Mouse (Mus musculus) CH12.LX (cell line): ENCODE results near the gene Mis18bp1. TPM values are rescaled to one million over a fixed set of nuclear protein-coding genes. Genes with fewer than 3 reads are reported as not detected.

ENCODE experiments used
- DNase-seq: peaks from one replicate; pipeline ENCODE4 v3.0.0-alpha.2; 2013; ENCODE audit errors: extremely low read depth
- H3K27ac ChIP-seq: 2 replicates; pipeline ENCODE4 v1.5.1; 2012; ENCODE audit warnings: low read depth, mild to moderate bottlenecking, control low read depth, moderate library complexity; ENCODE audit not compliant: insufficient read depth
- H3K27me3 ChIP-seq: replicated peaks from 2 replicates; pipeline ENCODE3; 2012; ENCODE audit warnings: inconsistent platforms
- H3K36me3 ChIP-seq, 2 experiments: replicated peaks in 1 of 2; 2 replicates each; pipeline versions ENCODE3 to v1.6.1; 2012; ENCODE audit warnings: inconsistent platforms in 1 of 2, low read length in 1 of 2, mild to moderate bottlenecking in 1 of 2, mixed read lengths in 1 of 2, moderate library complexity in 1 of 2; ENCODE audit not compliant: control insufficient read depth in 1 of 2, insufficient read depth in 1 of 2
- H3K4me1 ChIP-seq, 2 experiments: 2 replicates each; pipeline ENCODE4 v1.6.1; 2012; ENCODE audit warnings: inconsistent platforms in 1 of 2, moderate library complexity in 1 of 2; ENCODE audit not compliant: insufficient read depth in 2 of 2, control insufficient read depth in 1 of 2
- H3K4me2 ChIP-seq: 2 replicates; pipeline ENCODE4 v1.6.1; 2012; ENCODE audit warnings: low read depth, mild to moderate bottlenecking, control low read depth; ENCODE audit not compliant: poor library complexity, insufficient read depth, severe bottlenecking
- H3K4me3 ChIP-seq, 3 experiments: fragments of 150-350 bp in 1 of 3; sonication (generic) in 1 of 3; replicated peaks in 1 of 3; 2 replicates each; pipeline versions ENCODE3 to v1.5.1; 2011 to 2012; ENCODE audit warnings: low read depth in 2 of 3, low read length in 2 of 3, mild to moderate bottlenecking in 2 of 3, moderate library complexity in 2 of 3, control low read depth in 1 of 3, improper control_type of control experiment in 1 of 3, inconsistent platforms in 1 of 3, mixed read lengths in 1 of 3; ENCODE audit not compliant: poor library complexity in 1 of 3
- H3K79me2 ChIP-seq: replicated peaks from 2 replicates; pipeline ENCODE4 v1.6.1; 2012; ENCODE audit warnings: mild to moderate bottlenecking, moderate library complexity; ENCODE audit not compliant: control insufficient read depth, poor library complexity, insufficient read depth, severe bottlenecking; ENCODE audit errors: extremely low read depth
- H3K9ac ChIP-seq: 2 replicates; pipeline ENCODE4 v1.6.1; 2012; ENCODE audit warnings: low read depth, mild to moderate bottlenecking, control low read depth, moderate library complexity; ENCODE audit not compliant: insufficient read depth
- H3K9me3 ChIP-seq: replicated peaks from 2 replicates; pipeline ENCODE3; 2012; ENCODE audit warnings: low read length, inconsistent platforms, mixed read lengths
- BHLHE40 ChIP-seq: IDR thresholded peaks from 2 replicates; pipeline ENCODE4 v1.6.1; 2011; ENCODE audit warnings: mild to moderate bottlenecking, low read depth, low read length, improper control_type of control experiment
- EP300 ChIP-seq: IDR thresholded peaks from 2 replicates; pipeline ENCODE4 v1.6.1; 2011; ENCODE audit warnings: low read length, improper control_type of control experiment
- ETS1 ChIP-seq: conservative IDR thresholded peaks from 2 replicates; pipeline ENCODE4 v1.6.1; 2012; ENCODE audit warnings: low read depth, mild to moderate bottlenecking, inconsistent platforms, low read length, improper control_type of control experiment, moderate library complexity
- GABPA ChIP-seq: IDR thresholded peaks from 2 replicates; pipeline ENCODE4 v1.6.1; 2012; ENCODE audit warnings: low read depth, low read length, improper control_type of control experiment, inconsistent platforms; ENCODE audit not compliant: insufficient replicate concordance
- IRF4 ChIP-seq: IDR thresholded peaks from 2 replicates; pipeline ENCODE4 v1.6.1; 2014; ENCODE audit warnings: low read depth, mild to moderate bottlenecking, inconsistent platforms, low read length, improper control_type of control experiment
- JUN ChIP-seq: IDR thresholded peaks from 2 replicates; pipeline ENCODE4 v1.6.1; 2011; ENCODE audit warnings: low read depth, mild to moderate bottlenecking, low read length, improper control_type of control experiment, moderate library complexity; ENCODE audit not compliant: insufficient read depth
- JUND ChIP-seq: conservative IDR thresholded peaks from 2 replicates; pipeline ENCODE4 v1.6.1; 2011; ENCODE audit warnings: low read depth, low read length, improper control_type of control experiment
- KAT2A ChIP-seq: IDR thresholded peaks from 2 replicates; pipeline ENCODE4 v1.6.1; 2012; ENCODE audit warnings: low read length, improper control_type of control experiment, inconsistent platforms; ENCODE audit not compliant: insufficient replicate concordance
- MAFK ChIP-seq: IDR thresholded peaks from 2 replicates; pipeline ENCODE4 v1.6.1; 2011; ENCODE audit warnings: low read length, improper control_type of control experiment; ENCODE audit not compliant: insufficient replicate concordance
- MEF2A ChIP-seq: IDR thresholded peaks from 2 replicates; pipeline ENCODE4 v1.6.1; 2014; ENCODE audit warnings: low read depth, mild to moderate bottlenecking, inconsistent platforms, low read length, improper control_type of control experiment, borderline replicate concordance
- MYC ChIP-seq: IDR thresholded peaks from 2 replicates; pipeline ENCODE4 v1.6.1; 2011; ENCODE audit warnings: low read depth, mild to moderate bottlenecking, improper control_type of control experiment, low read length
- NRF1 ChIP-seq: IDR thresholded peaks from 2 replicates; pipeline ENCODE4 v1.6.1; 2014; ENCODE audit warnings: low read depth, mild to moderate bottlenecking, inconsistent platforms, low read length, improper control_type of control experiment, moderate library complexity
- POLR2A ChIP-seq: IDR thresholded peaks from 2 replicates; pipeline ENCODE4 v1.6.1; 2011; ENCODE audit warnings: low read depth, mild to moderate bottlenecking, improper control_type of control experiment, low read length
- POLR2AphosphoS2 ChIP-seq: IDR thresholded peaks from 2 replicates; pipeline ENCODE4 v1.6.1; 2011; ENCODE audit warnings: low read depth, low read length, improper control_type of control experiment
- RAD21 ChIP-seq: IDR thresholded peaks from 2 replicates; pipeline ENCODE4 v1.6.1; 2011; ENCODE audit warnings: low read depth, mild to moderate bottlenecking, low read length, improper control_type of control experiment, moderate library complexity
- TBP ChIP-seq: conservative IDR thresholded peaks from 2 replicates; pipeline ENCODE4 v1.6.1; 2011; ENCODE audit warnings: low read depth, low read length, improper control_type of control experiment
- TCF12 ChIP-seq: IDR thresholded peaks from 2 replicates; pipeline ENCODE4 v1.6.1; 2014; ENCODE audit warnings: low read depth, mild to moderate bottlenecking, inconsistent platforms, low read length, improper control_type of control experiment
- USF1 ChIP-seq: IDR thresholded peaks from 2 replicates; pipeline ENCODE4 v1.6.1; 2014; ENCODE audit warnings: low read depth, mild to moderate bottlenecking, inconsistent platforms, low read length, improper control_type of control experiment
- ZKSCAN1 ChIP-seq: IDR thresholded peaks from 2 replicates; pipeline ENCODE4 v1.6.1; 2012; ENCODE audit warnings: low read depth, inconsistent platforms, low read length, improper control_type of control experiment, borderline replicate concordance
- dilution Hi-C: fragments of 300-500 bp; cut with MboI; formaldehyde crosslinking; loops from 2 replicates; pipeline ENCODE4 v1.14.3; 2020; ENCODE audit warnings: low sequenced_read_pairs; ENCODE audit not compliant: extremely low pct_unique_long_range_greater_than_20kb, extremely low pct_ligation_motif_present
- in situ Hi-C: fragments of 300-500 bp; cut with MboI; formaldehyde crosslinking; loops from 3 replicates; pipeline ENCODE4 v1.14.3; 2019; ENCODE audit warnings: low sequenced_read_pairs, low pct_ligation_motif_present, low pct_unique_long_range_greater_than_20kb, mixed read lengths
- polyA plus RNA-seq: library from polyadenylated mRNA; unstranded; fragments of >175 nt; gene quantifications from 2 replicates; pipeline ENCODE4 v1.2.1, GENCODE M21; 2012; ENCODE audit warnings: low read depth; ENCODE audit not compliant: insufficient read length
- total RNA-seq, 2 experiments: library from RNA; depleted of rRNA; stranded (reverse); fragments of 300-350 nt in 1 of 2; fragments of >200 nt in 1 of 2; gene quantifications; 2 replicates each; pipeline ENCODE4 v1.2.3; 2012 to 2014

Gene Mis18bp1
- total and polyA plus RNA-seq, 3 experiments, result 12.0 to 34.2 (median 27.5) TPM

DNA sequence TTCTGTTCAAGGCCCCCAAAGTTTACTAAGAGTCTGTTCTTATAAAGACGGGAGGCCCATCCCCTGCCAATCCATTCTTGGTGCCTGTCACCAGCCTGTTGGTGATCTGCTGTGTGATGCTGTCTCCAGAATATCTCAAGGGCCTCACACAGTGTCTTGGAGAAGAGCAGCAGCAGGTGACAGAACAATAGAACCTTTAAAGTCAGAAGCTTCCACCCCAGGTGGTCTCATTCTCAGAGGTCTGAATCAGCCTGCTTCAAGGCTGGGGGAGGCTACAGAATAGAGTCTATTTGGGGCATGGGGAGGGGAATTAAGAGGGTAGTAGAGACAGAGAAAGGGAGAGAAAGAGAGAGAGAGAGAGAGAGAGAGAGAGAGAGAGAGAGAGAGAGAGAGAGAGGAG is 34.0 kb upstream of the Mis18bp1 start:
- Histone ChIP-seq H3K4me1 (no peaks in the 10 kb centered on the region), H3K9ac (no peak overlapping the region), H3K27me3 (no peaks in the 10 kb centered on the region), H3K79me2 (no peaks in the 10 kb centered on the region), H3K27ac (no peak overlapping the region), H3K4me3 (no peak overlapping the region), H3K4me2 (no peak overlapping the region), H3K36me3 (no peaks in the 10 kb centered on the region), H3K9me3 (no peaks in the 10 kb centered on the region)
- no peak for DNase-seq
- TF ChIP-seq POLR2A (no peak), TCF12 (no peak), USF1 (no peak), MAFK (no peak), RAD21 (no peak), EP300 (no peak), NRF1 (no peak)
- dilution Hi-C loops, result no loop called here
- in situ Hi-C loops, result no loop called here

DNA sequence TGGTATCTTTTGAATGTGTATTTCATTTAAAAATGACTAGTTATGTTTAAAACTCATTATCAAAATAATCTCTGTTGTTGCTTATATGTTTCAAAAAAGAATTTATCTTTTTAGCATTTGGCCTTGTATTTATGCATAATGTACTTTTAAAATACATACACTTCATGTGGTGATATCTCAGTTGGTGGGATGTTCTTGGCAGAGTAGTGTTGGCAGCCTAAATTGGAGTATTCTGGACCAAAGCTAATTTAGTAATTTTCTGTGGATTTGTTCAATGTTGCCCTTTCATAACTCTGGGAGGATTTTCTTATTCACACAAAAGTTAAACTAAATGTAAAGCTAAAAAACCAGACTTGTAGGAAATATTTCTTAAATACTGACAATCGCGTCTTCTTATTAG is 29.4 kb upstream of the Mis18bp1 start:
- dilution Hi-C loops, result no loop called here
- no peaks in the 10 kb centered on the region for H3K36me3 ChIP-seq
- no peaks in the 10 kb centered on the region for H3K27me3 ChIP-seq
- in situ Hi-C loops, result no loop called here
- TF ChIP-seq KAT2A (no peak), TCF12 (no peak), POLR2AphosphoS2 (no peak)
- no peak overlapping the region for H3K27ac ChIP-seq
- no peaks in the 10 kb centered on the region for H3K79me2 ChIP-seq
- no peaks in the 10 kb centered on the region for H3K4me1 ChIP-seq
- no peak overlapping the region for H3K4me3 ChIP-seq
- no peaks in the 10 kb centered on the region for H3K9me3 ChIP-seq
- no peak for DNase-seq
- no peak overlapping the region for H3K4me2 ChIP-seq
- H3K9ac ChIP-seq, result no peak overlapping the region

DNA sequence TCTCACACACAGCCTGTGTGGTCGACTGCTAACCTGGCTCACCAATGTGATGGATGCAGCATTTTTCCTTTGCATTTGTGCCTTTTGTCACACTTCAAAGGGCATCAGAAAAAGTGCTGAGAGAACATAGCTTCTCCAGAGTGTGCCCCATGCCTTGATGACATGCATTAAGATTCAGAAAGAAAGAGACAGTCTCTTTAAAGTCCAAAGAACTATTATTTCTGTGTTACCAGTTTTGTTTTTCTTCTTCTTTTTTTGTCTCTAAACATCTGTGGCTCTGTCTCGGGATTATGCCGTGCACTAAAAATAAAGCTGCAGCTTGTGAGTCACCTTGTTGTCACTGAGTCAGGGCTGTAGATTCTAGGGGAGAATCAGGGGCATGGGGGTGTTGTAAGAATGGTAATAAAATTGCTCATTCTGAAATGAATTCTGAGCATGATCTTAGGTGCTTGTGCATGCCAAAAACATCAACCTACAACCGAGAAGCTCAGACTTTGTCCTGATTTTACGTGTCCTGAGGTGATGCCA is 21.7 kb upstream of the Mis18bp1 start:
- in situ Hi-C loops, result no loop called here
- no peaks in the 10 kb centered on the region for H3K79me2 ChIP-seq
- peak; percentile 47 for TF ChIP-seq JUND
- no peak for TF ChIP-seq POLR2AphosphoS2
- peak; percentile 82 for TF ChIP-seq IRF4
- peak; percentile 72; the same call in 1 of the 2 replicates for TF ChIP-seq MEF2A
- no peak for TF ChIP-seq ZKSCAN1
- TF ChIP-seq JUN, result peak; percentile 1; the same call in 1 of the 2 replicates
- TF ChIP-seq GABPA, result no peak
- TF ChIP-seq ETS1, result 0 out of 2 replicates have a peak, but pooled peaks have one; percentile 28
- peak; percentile 46; the same call in 1 of the 2 replicates for TF ChIP-seq BHLHE40
- TF ChIP-seq TBP, result no peak
- no peak for TF ChIP-seq USF1
- TF ChIP-seq MYC, result no peak
- TF ChIP-seq EP300, result 0 out of 2 replicates have a peak, but pooled peaks have one; percentile 40
- 0 out of 2 replicates have a peak, but pooled peaks have one; percentile 7 for TF ChIP-seq TCF12
- no peaks in the 10 kb centered on the region for H3K9me3 ChIP-seq
- no peak overlapping the region for H3K9ac ChIP-seq
- H3K27me3 ChIP-seq, result no peaks in the 10 kb centered on the region
- DNase-seq, result peak; percentile 28
- no peaks in the 10 kb centered on the region for H3K36me3 ChIP-seq
- H3K27ac ChIP-seq, result no peak overlapping the region
- peak overlapping the region; percentile 66 for H3K4me2 ChIP-seq
- H3K4me3 ChIP-seq, result no peak overlapping the region
- H3K4me1 ChIP-seq, result peaks cover 0 to 10% of the 10 kb centered on the region in 2 experiments; a peak in 2 of 4 replicates
- dilution Hi-C loops, result no loop called here
